Mouse (Mus musculus) kidney, postnatal 14 days (tissue): ENCODE results near the gene Mfsd4b4.
"Not testable (repeated sequence)": the region's sequence is repeated elsewhere in the genome, so short reads cannot be mapped to it uniquely, and the experiment has no call there.

Experiments
- DNase-seq: peaks from one replicate; pipeline ENCODE4 v3.0.0; 2022; ENCODE audit warnings: mixed read lengths

The Mfsd4b4 gene

DNA sequence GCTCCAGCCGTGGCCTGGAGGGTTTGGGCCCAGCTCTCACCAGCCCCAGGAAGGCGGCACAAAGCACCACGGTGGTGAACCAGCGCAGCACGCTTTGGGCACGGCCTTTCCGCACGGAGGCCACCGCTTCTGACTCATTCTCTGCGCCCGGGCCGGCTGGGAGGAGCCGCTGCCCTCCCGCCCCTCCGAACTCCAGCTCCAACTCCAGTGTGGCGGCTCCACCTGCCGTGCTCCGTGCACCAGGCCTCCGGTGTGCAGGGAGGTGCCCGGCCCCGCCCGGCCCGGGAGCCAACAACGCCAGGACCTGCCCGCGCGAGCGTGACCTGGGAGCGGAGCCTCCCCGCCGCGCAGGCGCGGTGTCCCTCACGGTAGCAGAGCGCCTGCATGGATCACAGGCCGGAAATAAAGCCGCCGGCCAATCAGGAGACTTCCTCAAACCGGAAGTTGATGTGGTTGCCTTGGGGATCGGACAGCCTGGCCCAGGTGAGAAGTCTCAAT, at the start of gene Mfsd4b4:
TSS of gene Mfsd4b4 (minus strand) at position 365 of the 498 bp plus-strand sequence.
- peak; percentile 93 for DNase-seq

DNA sequence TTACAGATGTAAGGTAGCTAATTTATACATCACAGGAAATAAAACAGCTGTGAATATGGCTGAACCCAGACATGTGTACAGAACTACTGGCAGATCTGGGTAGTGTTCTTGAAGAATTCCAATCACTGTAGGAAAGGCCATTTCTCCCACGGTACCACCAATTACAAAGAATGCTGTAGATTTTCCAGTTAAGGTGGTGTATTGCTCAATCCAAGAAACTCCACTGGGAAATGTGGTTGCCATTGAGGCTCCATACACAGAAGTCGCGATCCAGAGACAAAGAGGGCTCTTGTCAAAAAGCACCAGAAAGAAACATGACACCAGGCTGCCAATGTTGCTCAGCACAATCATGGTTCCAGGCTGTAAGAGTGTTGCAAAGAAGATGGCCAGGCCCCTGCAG, 48.2 kb upstream of the Mfsd4b4 start:
- DNase-seq = not testable (repeated sequence)

DNA sequence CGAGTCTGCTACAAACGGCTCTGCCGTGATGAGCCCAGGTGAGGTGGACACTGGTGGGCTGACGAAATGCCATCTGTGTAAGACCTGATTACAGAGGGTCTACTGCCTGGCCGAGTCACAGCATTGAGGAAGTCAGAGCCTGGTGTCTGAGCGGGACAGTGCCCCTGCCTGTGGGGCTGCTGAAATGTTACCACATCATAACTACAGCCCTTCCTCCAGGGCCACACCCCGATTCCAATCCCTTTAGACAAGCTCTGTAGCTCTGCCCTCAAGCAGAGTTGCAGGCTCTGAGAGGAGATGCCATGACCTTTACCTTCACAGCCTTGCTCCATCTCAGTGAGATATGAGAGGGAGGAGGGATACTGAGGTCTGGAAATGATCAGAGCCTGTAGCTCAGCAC, 37.5 kb upstream of the Mfsd4b4 start:
- no peak for DNase-seq

DNA sequence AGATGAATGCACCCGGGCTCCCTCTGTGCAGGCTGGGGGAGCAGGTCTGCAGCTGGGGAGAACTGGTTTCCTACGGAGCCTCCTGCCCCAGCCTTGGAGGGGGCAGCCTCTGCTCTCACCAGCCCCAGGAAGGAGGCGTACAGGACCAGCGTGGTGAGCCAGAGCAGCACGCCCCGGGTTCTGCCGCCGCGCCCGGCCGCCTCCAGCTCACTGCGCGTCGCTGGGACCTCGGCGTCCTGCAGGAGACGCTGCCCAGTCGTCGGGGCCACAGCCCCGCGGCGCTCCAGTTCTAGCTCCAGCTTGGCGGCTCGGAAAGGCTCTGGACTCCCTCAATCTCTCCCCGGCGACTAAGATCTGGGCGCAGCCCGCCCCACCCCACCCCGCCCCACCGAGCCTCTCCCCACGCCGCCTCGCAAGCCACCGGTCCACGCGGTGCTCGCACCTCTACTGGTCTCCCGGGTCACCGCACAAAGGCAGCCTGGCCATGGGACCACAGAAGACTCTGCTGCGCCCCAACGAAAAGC, 27.6 kb upstream of the Mfsd4b4 start, which contains the start of gene Mfsd4b2:
TSS of gene Mfsd4b2 (minus strand) at position 308 of the 524 bp plus-strand sequence.
- DNase-seq = peak; percentile 38

DNA sequence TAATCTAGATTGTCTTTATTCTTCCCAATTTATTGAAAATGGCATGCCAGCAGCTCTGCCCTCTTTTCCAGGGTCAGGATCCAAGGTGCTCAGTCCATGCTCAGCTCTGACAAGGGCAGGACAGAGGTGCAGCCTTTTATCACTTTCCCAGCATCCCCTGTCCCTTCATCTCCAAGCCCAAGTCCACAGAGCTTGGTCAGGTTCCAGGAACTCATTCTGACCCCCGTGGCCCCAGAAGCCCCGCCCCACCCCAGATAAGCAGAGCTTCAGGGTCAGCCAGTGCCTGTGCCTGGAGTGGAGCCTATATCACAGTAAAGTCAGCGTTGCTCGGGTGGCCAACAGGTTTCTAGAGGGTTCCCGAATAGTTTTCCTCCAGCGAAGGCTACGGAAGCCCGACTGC, 25.5 kb upstream of the Mfsd4b4 start:
- DNase-seq = not testable (repeated sequence)

DNA sequence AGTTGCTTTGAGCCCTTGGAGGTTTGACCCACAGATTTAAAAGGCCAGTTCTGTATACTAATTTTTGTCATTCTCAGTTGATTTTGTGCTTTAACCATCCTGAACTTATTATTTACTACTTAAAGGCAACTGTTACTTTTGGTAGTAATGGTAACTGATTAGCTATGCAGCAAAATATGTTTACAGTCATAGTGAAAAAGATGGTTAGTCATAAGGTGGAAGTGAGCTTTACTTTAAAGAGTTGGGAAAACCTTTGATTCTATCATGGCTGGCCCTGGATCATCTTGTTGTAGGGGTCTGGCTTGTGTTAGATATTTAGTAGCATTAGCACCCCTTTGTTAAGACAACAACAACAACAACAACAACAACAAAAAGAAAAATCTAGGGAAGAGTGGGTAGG, 13.6 kb upstream of the Mfsd4b4 start:
- DNase-seq = no peak

DNA sequence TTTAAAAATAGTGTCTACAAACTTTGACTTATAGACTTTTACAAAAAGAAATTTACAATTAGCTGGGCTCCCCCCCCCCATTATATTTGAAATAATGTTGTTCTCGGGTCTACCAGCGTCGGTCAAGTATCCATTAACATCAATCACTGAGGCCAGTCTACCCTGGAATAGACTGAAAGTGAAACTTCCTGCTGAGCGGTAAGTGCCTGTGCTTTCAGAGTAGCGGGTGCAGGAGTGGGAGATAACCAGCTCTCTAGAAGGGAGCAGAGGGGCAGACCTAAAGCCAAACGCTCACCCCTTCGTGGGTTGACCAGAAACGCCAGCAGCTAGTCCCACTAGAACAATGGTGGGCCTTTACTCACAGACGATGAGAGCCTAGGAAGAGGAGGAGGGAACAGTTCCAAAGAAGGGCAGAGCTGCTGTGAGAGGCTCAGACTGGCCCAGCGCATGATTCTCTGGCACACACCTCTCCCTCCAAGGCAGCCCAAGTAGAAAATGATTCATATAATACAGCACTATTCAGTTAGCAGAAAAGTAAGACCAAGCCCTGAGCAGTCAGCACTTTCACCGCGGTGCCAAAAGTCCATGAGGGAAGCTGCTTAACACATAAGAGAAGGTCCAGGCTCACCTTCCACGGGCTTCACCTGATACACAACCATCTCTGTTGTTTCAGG, 9.9 kb upstream of the Mfsd4b4 start:
- DNase-seq = no peak

DNA sequence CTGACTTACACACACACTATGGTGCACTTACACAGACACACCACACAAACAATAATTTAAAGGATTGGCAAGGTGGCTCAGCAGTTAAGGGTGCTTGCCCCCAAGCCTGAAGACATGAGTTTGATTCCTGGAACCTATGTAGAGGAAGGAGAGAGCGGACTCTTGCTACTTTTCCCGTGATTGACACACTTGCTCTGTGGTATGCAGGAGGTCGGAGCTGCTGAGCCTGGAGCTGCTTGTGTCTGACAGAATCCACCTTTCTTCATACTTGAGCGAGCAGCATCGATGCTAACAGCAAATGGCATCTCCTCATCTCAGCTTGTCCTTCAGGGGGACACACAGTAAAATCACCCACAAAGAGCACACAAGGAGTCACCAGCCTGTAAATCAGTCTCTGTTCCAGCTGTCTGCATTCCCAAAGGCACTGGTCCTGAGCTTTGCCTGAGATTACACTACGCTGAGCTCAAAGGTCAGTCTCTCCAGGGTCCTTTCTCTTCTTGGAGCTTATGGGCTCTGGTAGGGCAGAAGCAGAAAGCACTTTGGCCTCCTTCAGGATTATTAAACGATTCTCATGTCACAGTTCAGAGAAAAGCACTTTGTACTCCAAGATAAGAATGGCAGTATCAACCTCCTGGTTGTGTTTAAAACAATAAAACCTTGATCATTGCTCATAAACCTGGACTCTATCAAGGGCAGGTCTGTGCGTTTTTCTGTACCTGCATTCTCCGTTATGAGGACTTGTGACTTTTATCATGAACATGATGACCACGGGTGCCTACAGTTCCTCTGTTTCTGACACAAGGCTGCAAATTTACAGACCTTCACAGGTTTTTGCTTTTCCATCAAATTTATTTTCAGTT, 8.0 kb upstream of the Mfsd4b4 start:
- DNase-seq = peak; percentile 60

DNA sequence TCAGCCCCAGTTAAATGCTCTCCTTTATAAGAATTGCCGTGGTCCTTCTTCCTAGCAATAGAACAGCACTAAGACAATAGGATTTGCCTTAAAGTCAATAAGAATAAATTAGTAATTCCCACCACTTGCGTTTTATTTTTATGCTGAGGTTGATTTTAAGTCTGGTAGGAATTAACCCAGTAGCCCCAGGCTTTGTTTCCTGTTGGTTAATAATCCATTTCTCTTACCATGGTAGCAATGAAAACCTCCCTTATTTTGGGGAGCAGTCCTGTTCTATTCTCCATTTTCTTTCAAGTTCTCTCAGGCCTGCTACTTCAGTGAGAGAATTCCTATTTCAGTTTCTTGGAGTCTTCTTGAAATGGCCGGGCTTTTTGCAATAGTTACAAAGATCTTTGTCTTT, 5.2 kb upstream of the Mfsd4b4 start:
- DNase-seq = no peak

DNA sequence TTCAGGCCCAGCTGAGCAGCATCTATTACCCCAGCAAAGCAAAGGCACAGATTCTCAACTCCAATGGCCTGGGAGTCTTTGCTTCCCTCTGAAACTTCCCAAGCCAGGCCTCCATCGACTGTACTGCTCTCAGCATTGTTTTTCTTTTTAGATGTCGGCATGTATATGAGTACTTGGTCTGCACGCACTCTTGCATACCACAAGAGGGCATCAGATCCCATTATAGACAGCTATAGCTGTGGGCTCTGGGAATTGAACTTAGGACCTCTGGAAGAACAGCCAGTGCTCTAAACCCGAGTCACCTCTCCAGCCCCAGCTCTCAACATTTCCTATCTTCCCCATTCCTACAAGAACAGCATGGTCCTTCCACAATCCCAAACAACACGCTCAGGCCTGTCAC, 2.5 kb downstream of the Mfsd4b4 start:
- DNase-seq = no peak

DNA sequence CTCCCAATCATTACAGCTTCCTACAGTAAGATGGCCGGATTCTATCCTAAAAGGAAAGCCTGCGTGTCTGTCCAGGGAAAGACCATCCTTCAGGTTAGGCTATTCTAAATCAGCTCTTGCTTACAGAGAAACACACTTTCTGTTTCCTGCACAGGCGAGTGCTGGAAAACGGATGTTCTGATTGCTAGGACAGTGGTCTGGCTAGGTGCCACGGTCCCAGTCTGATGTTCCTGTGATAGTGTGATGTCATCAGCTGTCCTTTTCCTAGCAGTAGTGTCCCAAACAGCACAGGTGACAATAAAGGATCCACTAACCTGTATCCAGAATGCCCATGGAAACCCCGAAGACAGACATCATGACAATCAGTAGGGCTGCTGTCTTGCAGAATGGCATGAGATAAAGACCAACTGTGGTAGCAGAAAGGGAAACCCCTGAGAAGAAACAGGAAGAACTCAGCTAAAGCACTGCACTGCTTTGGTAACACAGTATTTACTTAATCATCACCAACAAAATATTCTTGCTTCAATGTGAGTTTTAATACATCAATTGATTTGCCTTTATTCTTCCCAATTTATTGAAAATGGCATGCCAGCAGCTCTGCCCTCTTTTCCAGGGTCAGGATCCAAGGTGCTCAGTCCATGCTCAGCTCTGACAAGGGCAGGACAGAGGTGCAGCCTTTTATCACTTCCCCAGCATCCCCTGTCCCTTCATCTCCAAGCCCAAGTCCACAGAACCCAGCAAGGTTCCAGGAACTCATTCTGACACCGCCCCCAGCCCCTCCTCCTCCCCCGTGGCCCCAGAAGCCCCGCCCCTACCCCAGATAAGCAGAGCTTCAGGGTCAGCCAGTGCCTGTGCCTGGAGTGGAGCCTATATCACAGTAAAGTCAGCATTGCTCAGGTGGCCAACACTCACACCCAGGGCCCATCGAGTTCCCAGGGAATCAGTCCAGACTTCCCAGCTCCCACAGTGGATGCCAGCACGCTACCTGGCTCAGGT, 5.0 kb downstream of the Mfsd4b4 start:
- peak; percentile 45 for DNase-seq

DNA sequence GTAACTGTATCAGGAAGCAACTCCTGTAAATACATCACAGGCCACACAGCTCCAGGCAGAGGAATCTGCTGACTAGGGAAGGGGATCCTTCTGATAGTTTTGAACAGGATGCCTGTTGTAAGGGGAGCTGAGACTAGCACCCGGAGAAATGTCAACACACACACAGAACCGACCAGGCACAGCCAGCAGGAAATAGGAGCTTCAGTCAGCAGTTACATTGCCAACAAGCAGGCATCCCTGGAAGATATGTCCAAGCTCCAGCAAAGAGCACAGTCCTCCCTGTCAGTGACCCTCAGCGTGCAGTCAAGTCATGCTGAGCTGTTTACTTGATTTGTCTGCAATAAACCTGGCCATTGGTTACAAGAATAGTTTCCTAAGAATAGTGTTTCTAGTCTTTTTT, 10.4 kb downstream of the Mfsd4b4 start:
- DNase-seq = no peak

DNA sequence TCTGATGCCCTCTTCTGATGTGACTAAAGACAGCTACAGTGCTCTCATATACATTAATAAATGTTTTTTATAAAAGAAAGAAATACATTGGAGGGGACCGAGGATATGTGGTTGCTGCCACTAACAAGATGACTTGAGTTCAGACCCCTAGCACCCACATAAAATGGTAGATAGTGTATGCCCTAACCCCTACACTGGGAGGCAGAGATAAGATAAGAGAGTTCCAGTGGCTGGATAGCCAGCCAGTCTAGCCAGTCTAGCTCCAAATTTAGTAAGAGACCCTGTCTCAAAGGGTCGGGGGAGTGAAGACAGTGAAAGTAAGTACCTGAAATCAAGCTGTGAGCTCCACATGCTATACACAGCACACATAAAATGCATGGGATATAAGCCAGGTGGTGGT, 33.5 kb downstream of the Mfsd4b4 start:
- no peak for DNase-seq

DNA sequence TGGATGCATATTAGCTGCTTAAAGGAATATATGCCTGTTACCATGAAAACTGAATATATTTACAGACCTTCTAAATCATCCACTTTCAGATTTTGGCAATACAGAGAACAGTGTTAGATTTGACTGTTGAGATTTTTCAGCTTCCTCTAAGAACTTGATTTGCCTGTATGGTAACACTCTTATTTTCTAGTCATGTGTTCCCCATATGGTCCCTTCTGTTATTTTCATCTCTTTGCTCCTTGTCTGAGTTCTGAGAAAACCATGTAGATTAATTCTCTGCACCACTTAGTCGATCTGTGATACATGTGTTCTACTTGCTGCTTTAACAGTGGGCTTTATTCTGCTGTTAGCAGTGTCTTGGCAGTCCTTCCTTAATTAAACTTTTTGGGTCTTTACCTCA, 56.4 kb downstream of the Mfsd4b4 start:
- no peak for DNase-seq
